Mouse (Mus musculus) bone marrow, adult 2 months (tissue): ENCODE data around the gene Nkx2-5. TPM values are rescaled to one million over a fixed set of nuclear protein-coding genes. Genes with fewer than 3 reads are reported as not detected.
A peak's percentile ranks its signal among the peaks of the same experiment; 100 is the strongest.

Experiments
- H3K27ac ChIP-seq: fragments of 200-500 bp; 2 replicates; pipeline ENCODE4 v1.5.1; 2012; ENCODE audit warnings: low read depth, mild to moderate bottlenecking, control low read depth, inconsistent platforms, low read length; ENCODE audit not compliant: control insufficient read depth, poor library complexity, insufficient read depth
- H3K4me1 ChIP-seq: fragments of 200-500 bp; 2 replicates; pipeline ENCODE4 v1.6.1; 2011; ENCODE audit warnings: low read length; ENCODE audit not compliant: control insufficient read depth, insufficient read depth
- H3K4me3 ChIP-seq: fragments of 200-500 bp; replicated peaks from 2 replicates; pipeline ENCODE3; 2011; ENCODE audit warnings: mild to moderate bottlenecking, low read depth, low read length, control low read depth; ENCODE audit not compliant: control insufficient read depth
- CTCF ChIP-seq: fragments of 200-500 bp; IDR thresholded peaks from 2 replicates; pipeline ENCODE4 v1.5.1; 2011; ENCODE audit warnings: low read length, control low read depth; ENCODE audit not compliant: control insufficient read depth, insufficient read depth
- POLR2A ChIP-seq: fragments of 200-500 bp; IDR thresholded peaks from 2 replicates; pipeline ENCODE4 v1.6.1; 2011; ENCODE audit warnings: low read depth, mild to moderate bottlenecking, control low read depth, low read length, borderline replicate concordance; ENCODE audit not compliant: control insufficient read depth
- WGBS: fragments of 180-500 bp; shearing (Covaris S2); methylation state at CpG from one replicate; pipeline ENCODE4 v1.1.7; 2018; 5-methylcytosine and 5-hydroxymethylcytosine counted together
- polyA plus RNA-seq: library from polyadenylated mRNA; stranded (reverse); fragments of >200 nt; gene quantifications from 2 replicates; pipeline ENCODE4 v1.2.4, GENCODE M21; 2011; ENCODE audit warnings: low replicate concordance; ENCODE audit not compliant: missing spikeins, insufficient read depth, insufficient read length

Gene Nkx2-5
- polyA plus RNA-seq, 1 experiment, result not detected

- Histone ChIP-seq H3K4me1 (peaks cover 3% of the 10 kb centered on the region; the same call in 1 of the 2 replicates), H3K4me3 (no peak overlapping the region), H3K27ac (no peak overlapping the region)
- no peak for TF ChIP-seq CTCF
- TF ChIP-seq POLR2A, result no peak
- 84% methylated on average over 6 of the region's 6 CpGs for WGBS
Observed at GRCm38 (mm10) chr17:26883585-26883984, 38.8 kb upstream of the Nkx2-5 start.

DNA sequence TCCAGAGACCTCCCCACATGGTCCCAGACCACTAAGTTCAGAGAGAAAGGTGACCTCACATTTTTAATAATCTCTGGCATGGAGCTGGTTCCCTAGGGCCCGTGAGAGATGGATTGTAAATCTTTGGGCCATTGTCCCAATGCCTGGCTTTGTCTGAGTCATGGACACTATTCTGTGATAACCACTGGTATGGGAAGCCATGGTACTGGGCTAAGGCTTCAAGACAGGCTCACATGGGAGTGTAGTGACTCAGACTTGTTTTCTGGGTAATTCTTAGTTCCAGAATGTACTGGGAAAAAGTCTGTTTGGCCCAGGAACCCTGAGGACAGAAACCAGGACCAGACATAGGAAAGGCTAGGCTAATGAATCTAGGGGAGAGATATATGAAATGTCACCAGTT is 37.9 kb upstream of the Nkx2-5 start:
- Histone ChIP-seq H3K4me3 (no peak overlapping the region), H3K27ac (no peak overlapping the region), H3K4me1 (peaks cover 3% of the 10 kb centered on the region; the same call in 1 of the 2 replicates)
- WGBS, result 83% methylated on average over 1 of the region's 1 CpGs
- TF ChIP-seq POLR2A (no peak), CTCF (no peak)

DNA sequence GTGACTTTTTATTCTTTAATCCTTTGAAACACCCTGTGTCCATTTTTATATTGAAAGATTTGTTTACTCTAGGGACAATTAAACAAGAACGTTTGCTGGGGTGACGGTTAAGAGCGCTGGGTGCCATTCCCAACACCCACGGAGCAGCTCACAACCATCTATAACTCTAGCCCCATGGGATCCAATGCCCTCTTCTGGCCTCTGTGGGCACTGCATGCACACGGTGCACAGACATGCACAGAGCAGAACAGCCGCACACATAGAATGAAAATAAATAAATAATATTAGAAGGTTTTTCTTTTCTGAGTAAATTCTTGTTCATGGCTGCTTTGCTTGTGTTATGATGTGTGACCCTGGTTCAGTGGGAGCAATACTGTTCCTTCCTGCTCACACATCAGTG is 34.4 kb upstream of the Nkx2-5 start:
- no peak overlapping the region for H3K4me3 ChIP-seq
- H3K27ac ChIP-seq, result no peak overlapping the region
- TF ChIP-seq CTCF (0 out of 2 replicates have a peak, but pooled peaks have one; percentile 31), POLR2A (no peak)
- H3K4me1 ChIP-seq, result no peaks in the 10 kb centered on the region
- WGBS, result 88% methylated on average over 6 of the region's 6 CpGs

DNA sequence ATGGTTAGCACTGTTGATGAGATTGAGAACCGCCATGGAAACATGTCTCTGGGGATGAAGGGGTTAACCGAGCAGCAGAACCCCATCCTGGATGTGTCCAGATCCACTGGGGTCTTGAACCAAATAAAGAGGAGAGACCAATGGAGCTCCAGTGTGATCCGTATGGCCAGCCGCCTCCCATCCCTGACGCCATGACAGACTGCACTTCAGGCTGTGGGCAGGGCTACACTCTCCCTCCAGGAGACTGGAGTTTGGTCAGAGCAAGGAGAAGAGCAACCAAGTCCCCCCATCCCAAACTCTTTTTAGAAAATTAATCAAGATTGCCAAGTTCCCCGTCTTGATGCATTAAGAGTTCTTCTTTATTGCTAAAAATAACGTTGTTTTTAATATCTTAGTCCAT is 33.1 kb upstream of the Nkx2-5 start:
- 86% methylated on average over 7 of the region's 7 CpGs for WGBS
- TF ChIP-seq CTCF (no peak), POLR2A (no peak)
- no peak overlapping the region for H3K27ac ChIP-seq

DNA sequence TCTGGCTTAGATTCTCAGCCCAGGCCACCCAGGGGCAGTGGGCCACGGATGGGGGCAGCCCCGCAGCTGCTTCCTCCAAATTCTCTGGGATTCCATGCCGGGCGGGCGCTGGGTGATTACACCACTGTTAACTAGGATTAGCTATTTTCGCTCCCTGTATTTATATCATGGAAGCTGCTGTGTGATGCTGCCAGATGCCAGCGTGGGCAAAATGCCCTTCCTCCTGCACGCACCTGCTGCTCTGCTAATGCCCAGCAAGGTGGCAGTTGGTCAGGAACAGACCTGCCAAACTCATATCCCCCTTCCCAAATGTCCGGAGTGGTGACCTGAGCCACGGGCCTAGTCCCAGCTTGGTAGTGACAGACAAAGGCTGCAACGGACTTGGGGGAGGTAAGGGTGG is 29.7 kb upstream of the Nkx2-5 start:
- no peak overlapping the region for H3K27ac ChIP-seq
- H3K4me1 ChIP-seq, result no peaks in the 10 kb centered on the region
- TF ChIP-seq CTCF, result no peak
- TF ChIP-seq POLR2A, result no peak
- H3K4me3 ChIP-seq, result no peak overlapping the region
- WGBS, result 76% methylated on average over 11 of the region's 11 CpGs

More for the DNA sequence above, 33.1 kb upstream of the Nkx2-5 start:
- Histone ChIP-seq H3K4me3 (no peak overlapping the region), H3K4me1 (no peaks in the 10 kb centered on the region)

- H3K4me1 ChIP-seq, result no peaks in the 10 kb centered on the region
- TF ChIP-seq POLR2A (no peak), CTCF (no peak)
- H3K27ac ChIP-seq, result no peak overlapping the region
- 81% methylated on average over 8 of the region's 8 CpGs for WGBS
- no peak overlapping the region for H3K4me3 ChIP-seq
Observed at GRCm38 (mm10) chr17:26873502-26873901, 28.7 kb upstream of the Nkx2-5 start.

- WGBS, result 72% methylated on average over 3 of the region's 3 CpGs
- no peak overlapping the region for H3K4me3 ChIP-seq
Observed at GRCm38 (mm10) chr17:26872870-26873269, 28.1 kb upstream of the Nkx2-5 start.

GRCm38 (mm10) chr17:26868756-26869155 is 23.9 kb upstream of the Nkx2-5 start:
- no peak for TF ChIP-seq CTCF
- TF ChIP-seq POLR2A, result no peak
- H3K27ac ChIP-seq, result no peak overlapping the region
- no peaks in the 10 kb centered on the region for H3K4me1 ChIP-seq
- no peak overlapping the region for H3K4me3 ChIP-seq
- WGBS, result 28% methylated on average over 5 of the region's 5 CpGs

More at GRCm38 (mm10) chr17:26872870-26873269, 28.1 kb upstream of the Nkx2-5 start:
- no peaks in the 10 kb centered on the region for H3K4me1 ChIP-seq
- no peak overlapping the region for H3K27ac ChIP-seq
- TF ChIP-seq CTCF (no peak), POLR2A (no peak)

DNA sequence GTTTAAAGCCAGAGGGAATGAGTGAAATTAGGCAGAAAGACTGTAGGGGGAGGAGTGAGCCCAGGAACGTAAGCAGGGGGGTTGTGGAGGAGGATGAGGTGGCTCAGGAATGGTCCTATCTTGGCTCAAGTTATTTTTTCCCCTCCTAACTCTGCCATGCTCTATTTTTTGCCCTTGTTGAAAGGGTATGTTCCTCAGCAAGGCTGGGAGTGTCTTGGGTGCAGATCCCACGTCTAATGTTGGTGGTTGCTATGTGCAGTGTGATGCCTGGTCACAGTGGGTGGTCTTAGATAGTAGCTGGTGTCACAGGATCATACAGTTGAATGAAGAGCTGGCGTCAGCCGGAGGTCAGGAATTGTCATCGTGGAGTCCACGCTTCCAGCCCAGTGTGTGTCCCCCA is 20.3 kb upstream of the Nkx2-5 start:
- Histone ChIP-seq H3K4me1 (no peaks in the 10 kb centered on the region), H3K4me3 (no peak overlapping the region), H3K27ac (no peak overlapping the region)
- TF ChIP-seq CTCF, result no peak
- no peak for TF ChIP-seq POLR2A
- 72% methylated on average over 6 of the region's 6 CpGs for WGBS
